Mouse (Mus musculus) retina, postnatal 7 days (tissue): ENCODE measurements at regions not wholly inside any gene's neighbourhood (a gene's known extent, or its start where the extent isn't known, plus 50 kb on each side); places are given as distances from the start of the nearest gene placed in this dataset.

Experiments used
- DNase-seq: peaks from one replicate; pipeline ENCODE4 v3.0.0-alpha.2; 2012; ENCODE audit warnings: low read depth, low spot score

DNA sequence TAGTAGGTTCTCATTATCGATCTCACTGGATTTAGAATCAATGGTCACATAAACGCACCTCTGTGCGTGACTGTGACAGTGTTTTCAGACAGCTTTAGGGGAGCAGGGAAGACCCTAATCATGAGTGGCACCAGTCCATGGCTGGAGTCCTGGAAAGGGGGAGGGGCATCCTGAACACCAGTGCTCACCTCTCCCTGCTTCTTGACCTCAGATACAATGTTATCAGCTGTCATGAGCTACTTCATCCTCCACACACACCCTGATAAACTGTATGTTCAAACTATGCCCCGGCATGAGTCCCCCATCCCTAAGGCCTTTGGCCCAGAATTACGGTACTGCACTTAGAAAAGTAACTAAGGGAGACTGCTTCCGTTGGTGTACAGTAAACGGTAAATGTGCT is 272.2 kb upstream of the Spred2 start:
- DNase-seq: no peak

DNA sequence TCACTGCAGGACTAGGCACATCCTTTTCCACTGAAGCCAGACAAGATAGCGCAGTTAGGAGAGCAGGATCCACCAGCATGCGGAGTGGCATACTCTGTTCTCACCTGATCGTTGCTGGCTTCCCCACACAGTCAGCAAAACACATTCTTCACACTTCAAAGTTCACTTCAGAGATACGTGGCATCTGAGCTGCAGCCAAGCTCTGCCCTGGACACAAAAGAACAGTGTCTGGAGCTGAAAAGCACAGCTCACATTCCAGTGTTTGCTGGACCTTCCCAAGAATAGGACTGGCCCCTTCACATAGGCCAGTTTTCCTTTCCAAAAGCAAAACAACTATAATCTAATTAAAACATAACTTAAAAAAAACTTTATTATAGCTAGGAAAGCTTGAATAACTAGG is 264.7 kb upstream of the Spred2 start:
- no peak for DNase-seq

DNA sequence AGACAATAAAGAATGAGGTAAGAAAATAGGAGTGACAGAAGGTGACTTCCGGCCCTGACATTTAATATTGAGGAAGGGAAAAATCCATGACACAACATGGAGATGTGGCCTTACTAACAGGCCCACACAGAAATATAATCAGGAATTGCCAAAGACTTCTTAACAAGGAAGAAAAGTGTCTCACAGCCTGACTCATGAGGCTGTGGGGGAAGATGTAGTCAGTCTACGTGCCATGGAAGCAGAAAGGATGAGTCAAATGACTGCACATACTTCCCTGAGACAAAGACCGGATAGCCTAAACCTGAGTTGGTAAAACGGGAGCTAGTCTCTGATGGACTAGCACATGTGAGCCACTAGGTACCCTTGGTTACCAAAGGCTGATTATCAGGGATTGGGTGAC is 257.4 kb upstream of the Spred2 start:
- DNase-seq: no peak

DNA sequence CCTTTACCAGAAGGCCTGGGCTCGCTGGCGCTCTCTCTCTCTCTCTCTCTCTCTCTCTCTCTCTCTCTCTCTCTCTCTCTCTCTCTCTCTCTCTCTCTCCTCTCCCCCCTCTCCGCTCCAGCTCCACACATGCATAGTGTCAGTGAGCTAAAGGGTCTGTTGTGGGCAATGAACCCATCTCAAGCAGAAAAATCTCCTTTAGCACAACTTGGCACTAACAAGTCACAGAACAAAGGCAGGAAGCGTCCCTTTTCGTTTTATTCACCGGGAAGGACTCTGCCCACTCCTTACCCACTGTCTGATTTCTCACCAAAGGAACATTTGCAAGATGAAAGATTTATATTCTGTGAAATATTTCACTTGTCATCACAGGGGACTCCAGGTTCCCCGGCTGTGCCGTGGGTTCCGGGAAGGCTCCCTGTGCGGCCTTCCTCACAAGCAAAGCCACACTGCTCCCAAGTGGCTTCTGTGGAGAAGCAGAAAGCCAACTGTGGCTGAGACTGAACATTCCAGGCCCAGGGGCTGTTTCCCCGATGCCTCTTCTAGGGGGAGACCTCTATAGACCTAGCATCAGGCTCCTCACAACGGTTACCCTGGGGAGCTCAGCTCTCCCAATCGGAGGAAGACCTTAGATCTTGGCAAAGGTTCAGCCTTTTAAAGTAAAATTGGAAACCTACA is 253.2 kb upstream of the Spred2 start:
- no peak for DNase-seq

DNA sequence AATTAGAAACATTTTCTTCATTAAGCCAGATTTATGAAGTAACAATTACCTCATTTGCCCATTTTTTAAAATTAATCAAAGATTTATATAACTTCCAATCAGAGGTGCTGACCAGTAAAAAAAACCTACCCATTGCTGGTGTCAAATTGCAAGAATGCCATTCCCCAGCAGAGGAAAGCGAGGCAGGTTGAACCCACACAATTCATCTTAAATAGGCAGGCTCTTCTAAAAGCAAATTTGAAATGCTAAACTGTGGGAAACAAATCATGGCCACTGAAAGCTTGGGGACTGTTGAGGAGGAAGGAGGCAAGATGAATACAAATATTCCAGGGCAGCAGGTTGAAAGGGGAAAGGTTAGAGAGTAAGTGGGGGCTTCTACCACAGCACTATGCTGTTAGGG is 251.2 kb upstream of the Spred2 start:
- no peak for DNase-seq

DNA sequence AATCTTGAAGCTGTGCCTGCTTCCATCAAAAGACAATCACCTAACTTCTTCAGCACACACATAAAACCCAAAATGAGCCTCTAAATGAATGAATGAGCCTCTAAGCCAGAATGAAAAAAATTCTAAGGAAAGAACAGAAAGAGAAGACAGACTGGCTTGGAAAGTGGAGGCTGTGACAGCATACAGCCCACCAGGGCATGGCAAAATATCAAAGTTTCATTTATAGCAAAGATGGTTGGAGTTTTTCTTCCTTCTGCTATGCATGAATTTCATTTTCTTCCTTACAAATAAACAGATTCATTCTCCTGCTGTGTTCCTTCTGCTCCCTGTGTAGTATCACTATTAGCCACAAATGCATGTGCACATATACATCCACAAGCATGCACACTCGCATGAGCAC is 247.7 kb upstream of the Spred2 start:
- DNase-seq: no peak

GRCm38 (mm10) chr11:19679041-19679440 is 245.1 kb upstream of the Spred2 start:
- no peak for DNase-seq

DNA sequence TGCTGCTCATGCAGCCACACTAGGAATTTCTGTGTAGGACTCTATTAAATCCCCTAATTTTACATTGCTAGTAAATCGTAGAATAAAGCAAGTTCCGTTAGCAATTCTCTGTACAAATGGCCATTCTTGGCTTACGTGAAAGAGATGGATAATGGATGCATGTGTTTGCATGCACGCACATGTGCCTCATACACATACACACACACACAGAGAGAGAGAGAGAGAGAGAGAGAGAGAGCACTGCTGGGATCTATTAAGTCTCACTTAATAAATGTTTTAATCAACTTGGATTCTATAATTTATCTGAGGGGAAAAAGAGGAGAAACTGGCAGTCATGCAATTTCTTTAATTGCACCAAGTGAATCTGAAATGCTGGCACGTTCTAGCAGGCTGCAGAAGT is 244.5 kb upstream of the Spred2 start:
- no peak for DNase-seq

- DNase-seq: no peak
These were observed 223.0 kb upstream of the Spred2 start for GRCm38 (mm10) chr11:19701198-19701597.

- DNase-seq: no peak
These were observed 215.4 kb upstream of the Spred2 start for GRCm38 (mm10) chr11:19708821-19709220.

DNA sequence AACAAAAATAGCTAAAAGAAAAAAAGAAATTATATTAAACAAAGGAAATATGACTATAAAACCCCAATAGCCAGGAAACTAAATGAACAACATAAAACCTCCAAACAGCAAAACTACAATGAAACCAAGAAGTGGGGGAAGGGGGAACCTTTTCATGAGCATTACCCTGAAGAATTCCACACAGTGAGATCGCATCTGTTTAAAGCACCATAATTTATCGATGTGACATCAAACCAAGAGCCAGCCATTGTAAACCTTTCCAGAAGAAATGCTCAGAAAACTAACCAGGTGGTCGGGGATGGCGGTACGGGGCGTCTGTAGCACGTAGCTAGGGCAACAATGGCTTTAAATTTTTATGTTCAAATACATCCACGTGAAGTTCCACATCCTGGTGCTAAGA is 214.8 kb upstream of the Spred2 start:
- no peak for DNase-seq

DNA sequence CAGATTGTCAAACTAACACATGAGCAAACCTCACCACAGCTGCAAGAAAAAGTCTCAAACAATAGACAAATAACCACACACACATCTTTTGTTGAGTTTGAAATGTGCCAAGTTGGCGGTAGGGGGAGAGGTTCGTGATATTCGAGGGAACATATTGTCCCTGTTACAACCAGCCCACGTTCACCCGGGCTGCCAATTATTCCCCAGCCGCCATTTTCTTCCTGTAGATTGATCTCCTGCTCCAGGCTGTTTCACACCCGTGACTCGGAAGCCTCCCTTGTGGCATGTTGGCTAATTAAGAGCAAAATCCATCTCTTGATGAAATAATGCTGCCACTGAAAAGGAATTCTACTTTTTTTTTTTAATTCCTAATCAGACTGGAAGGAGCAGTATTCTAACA is 211.1 kb upstream of the Spred2 start:
- DNase-seq: no peak

DNA sequence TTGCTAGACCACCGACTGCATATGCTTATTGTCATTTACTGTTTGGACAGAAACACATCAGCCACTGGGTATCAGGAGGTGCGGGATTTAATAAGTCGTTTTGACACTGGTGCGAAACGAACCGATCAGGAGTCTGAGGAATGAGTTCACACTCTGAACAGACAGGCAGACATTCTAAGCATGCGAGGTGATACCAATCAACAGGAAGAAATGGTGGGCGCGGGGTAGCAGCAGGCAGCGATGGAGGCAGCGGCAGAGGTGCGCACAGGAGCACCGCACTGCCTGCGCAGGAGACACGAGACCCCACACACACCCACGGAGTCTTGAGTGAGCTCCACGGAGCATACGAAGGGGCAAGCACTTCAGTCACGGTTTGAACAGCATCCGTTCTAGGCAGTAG is 210.6 kb upstream of the Spred2 start:
- DNase-seq: no peak

DNA sequence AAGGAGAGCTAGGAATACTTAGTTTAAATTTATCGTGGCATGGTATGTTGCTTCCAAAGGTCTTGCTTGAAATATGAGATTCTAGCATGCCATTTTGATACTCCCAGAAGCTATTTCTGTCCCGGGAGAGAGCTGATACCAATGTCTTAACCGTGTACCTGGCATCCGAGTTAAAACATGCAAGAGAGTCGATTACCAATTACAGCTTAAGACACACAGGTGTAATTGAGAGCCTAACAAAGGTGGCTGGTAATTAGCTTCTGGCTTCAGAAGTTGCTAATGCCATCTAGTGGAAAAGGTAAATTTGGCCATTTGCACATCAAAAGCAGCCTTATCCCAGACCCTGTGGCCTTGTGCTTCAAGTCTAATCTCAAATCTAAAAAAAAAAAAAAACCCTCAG is 210.0 kb upstream of the Spred2 start:
- DNase-seq: no peak

DNA sequence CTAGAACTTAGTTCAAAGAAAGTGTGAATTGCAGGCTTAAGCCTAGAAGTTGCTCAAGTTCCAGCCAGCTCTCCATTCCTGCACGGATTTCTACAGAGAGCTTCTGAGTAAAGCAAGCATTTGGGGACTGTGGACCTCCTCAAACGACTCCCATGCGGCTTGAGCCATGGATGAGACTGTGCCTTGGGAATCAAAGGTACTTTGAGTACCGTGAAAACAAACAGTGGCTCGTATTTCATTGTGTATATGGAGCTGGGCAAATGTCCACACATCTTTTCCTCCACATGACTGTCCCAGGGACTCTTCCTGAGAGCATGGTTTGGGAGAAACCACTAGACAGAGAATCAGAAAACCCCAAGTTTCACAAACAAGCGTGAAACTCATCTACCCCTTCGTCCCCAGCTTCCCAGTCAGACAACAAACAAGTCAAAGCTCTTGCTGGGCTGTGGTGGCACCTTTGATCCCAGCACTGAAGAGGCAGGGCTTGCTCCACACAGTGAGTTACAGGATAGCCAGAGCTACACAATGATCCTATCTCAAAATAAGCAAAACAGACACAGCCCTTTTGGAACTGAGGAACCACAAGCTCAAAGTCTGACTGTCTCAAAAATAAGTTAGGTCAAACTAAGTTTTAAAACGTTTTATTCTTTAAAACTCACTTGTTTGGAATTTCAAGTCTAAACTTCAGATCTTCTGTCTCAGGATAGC is 209.1 kb upstream of the Spred2 start:
- DNase-seq: no peak

- no peak for DNase-seq
These were observed 206.0 kb upstream of the Spred2 start for GRCm38 (mm10) chr11:19718165-19718564.

- no peak for DNase-seq
These were observed 195.1 kb upstream of the Spred2 start for GRCm38 (mm10) chr11:19729031-19729430.

GRCm38 (mm10) chr11:19730747-19731146 is 193.4 kb upstream of the Spred2 start:
- no peak for DNase-seq

GRCm38 (mm10) chr11:19736076-19736475 is 188.1 kb upstream of the Spred2 start:
- DNase-seq: no peak

- DNase-seq: no peak
These were observed 187.2 kb upstream of the Spred2 start for GRCm38 (mm10) chr11:19736926-19737325.

DNA sequence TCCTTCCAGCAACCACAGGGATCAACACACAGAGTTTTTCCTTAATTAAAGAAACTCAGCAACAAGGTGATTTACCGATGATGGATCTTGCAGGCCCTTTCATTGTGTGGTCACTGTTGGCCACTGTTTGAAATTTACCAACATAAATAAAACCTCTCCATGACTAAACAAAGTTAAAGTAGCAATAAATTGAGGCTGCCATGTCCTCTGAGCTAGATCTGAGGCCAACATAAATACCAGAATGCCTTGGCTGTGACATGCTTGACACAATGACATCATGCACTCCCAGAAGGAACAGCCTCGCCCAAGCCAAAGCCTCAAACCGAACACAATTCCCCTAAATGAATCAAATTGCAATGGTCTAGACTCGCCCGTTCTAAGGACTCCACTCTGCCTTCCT is 186.8 kb upstream of the Spred2 start:
- no peak for DNase-seq

GRCm38 (mm10) chr11:19737807-19738206 is 186.4 kb upstream of the Spred2 start:
- no peak for DNase-seq

- no peak for DNase-seq
These were observed 184.5 kb upstream of the Spred2 start for GRCm38 (mm10) chr11:19739527-19740151.
